Mouse (Mus musculus) cerebellum, adult 11 months (tissue): ENCODE results near the gene Aqp5.

Source experiments
- DNase-seq: peaks from one replicate; pipeline ENCODE4 v3.0.0; 2022

Gene Aqp5

GRCm38 (mm10) chr15:99643832-99644231 is 53.2 kb downstream of the Aqp5 start:
- DNase-seq: no peak
